11 mouse cellular contexts compared by ENCODE assay signal in genomic region chr17:44677782-44678181, GRCm38 (mm10).
DNase-seq lines count a peak whose midpoint lies in the region; ATAC-seq and TF ChIP-seq lines count a peak whose summit lies in the region.
"Had no signal": no experiment of that assay in that cellular context is flagged by ENCODE, and none has a peak within 500 bp of the region (broad histone marks: within the 10 kb centered on the region; RNA-seq: fewer than 3 reads in every experiment).

No protein-coding gene starts in this region.

- peak; percentile 43 for DNase-seq in kidney, postnatal 10 days
- DNase-seq in adipocyte (ENCODE audit: low spot score) = peak; percentile 12
- peak; percentile 17 for DNase-seq in embryonic facial prominence, embryonic 10.5 days (ENCODE audit: low spot score)
- peak; percentile 25 for DNase-seq in heart, postnatal 4 days
- no peak for DNase-seq in liver, postnatal 0 days
- DNase-seq: layer of hippocampus, adult 9-11 months had no signal

- WGBS in kidney, embryonic 16.5 days = 63% methylated on average over 7 of the region's 7 CpGs
- WGBS in embryonic facial prominence, embryonic 10.5 days = 75% methylated on average over 7 of the region's 7 CpGs
- WGBS in liver, postnatal 0 days (ENCODE audit: insufficient replicate concordance) = 63% methylated on average over 7 of the region's 7 CpGs
- 68% methylated on average over 7 of the region's 7 CpGs for WGBS in forebrain, embryonic 12.5 days

- no peak for TF ChIP-seq EP300 in liver, postnatal 0 days (IDR thresholded peaks at IDR 0.05; ENCODE audit: low read depth)

- peaks cover 7% of the 10 kb centered on the region; the same call in 1 of the 2 replicates for H3K9me3 ChIP-seq in kidney, embryonic 16.5 days (ENCODE audit: low read length)
- peaks cover 9% of the 10 kb centered on the region; the same call in 1 of the 2 replicates for H3K9me3 ChIP-seq in embryonic facial prominence, embryonic 10.5 days
- H3K9me3 ChIP-seq in liver, postnatal 0 days (ENCODE audit: low read length) = no peaks in the 10 kb centered on the region; the same call in 1 of the 2 replicates
- H3K9me3 ChIP-seq in forebrain, embryonic 12.5 days = peaks cover 6% of the 10 kb centered on the region; the same call in 1 of the 2 replicates
- H3K9me3 ChIP-seq: stomach, embryonic 15.5 days had no signal

- H3K4me2 ChIP-seq in kidney, embryonic 16.5 days (replicated peaks; ENCODE audit: low read depth, low read length) = no peak overlapping the region
- H3K4me2 ChIP-seq in liver, postnatal 0 days (ENCODE audit: low read depth, low read length) = no peak overlapping the region
- H3K4me2 ChIP-seq in forebrain, embryonic 12.5 days = no peak overlapping the region
- H3K4me2 ChIP-seq: neural tube, embryonic 13.5 days; stomach, embryonic 15.5 days had no signal

- no peaks in the 10 kb centered on the region for H3K27me3 ChIP-seq in kidney, embryonic 16.5 days (ENCODE audit: insufficient read depth, low read length)
- no peaks in the 10 kb centered on the region for H3K27me3 ChIP-seq in embryonic facial prominence, embryonic 10.5 days (replicated peaks; ENCODE audit: low read depth, poor library complexity, severe bottlenecking)
- H3K27me3 ChIP-seq in liver, postnatal 0 days (ENCODE audit: insufficient read depth, low read length) = no peaks in the 10 kb centered on the region
- H3K27me3 ChIP-seq in forebrain, embryonic 12.5 days = 0 out of 2 replicates have a peak, but pooled peaks cover 4% of the 10 kb centered on the region
- H3K27me3 ChIP-seq: neural tube, embryonic 13.5 days; Patski; stomach, embryonic 15.5 days had no signal

- H3K9ac ChIP-seq in kidney, embryonic 16.5 days (replicated peaks; ENCODE audit: low read length) = no peak overlapping the region
- no peak overlapping the region for H3K9ac ChIP-seq in liver, postnatal 0 days (replicated peaks)
- no peak overlapping the region for H3K9ac ChIP-seq in forebrain, embryonic 12.5 days
- H3K9ac ChIP-seq: neural tube, embryonic 13.5 days; stomach, embryonic 15.5 days had no signal

- no peaks in the 10 kb centered on the region for H3K4me1 ChIP-seq in kidney, embryonic 16.5 days (ENCODE audit: insufficient read depth, low read length)
- 0 out of 2 replicates have a peak, but pooled peaks cover 7% of the 10 kb centered on the region for H3K4me1 ChIP-seq in embryonic facial prominence, embryonic 10.5 days
- peaks cover 4% of the 10 kb centered on the region; the same call in 1 of the 2 replicates for H3K4me1 ChIP-seq in liver, postnatal 0 days (ENCODE audit: insufficient read depth)
- no peaks in the 10 kb centered on the region for H3K4me1 ChIP-seq in forebrain, embryonic 12.5 days
- H3K4me1 ChIP-seq: neural tube, embryonic 13.5 days; stomach, embryonic 15.5 days had no signal

- no peaks in the 10 kb centered on the region for H3K36me3 ChIP-seq in kidney, embryonic 16.5 days (ENCODE audit: insufficient read depth, low read length)
- H3K36me3 ChIP-seq in embryonic facial prominence, embryonic 10.5 days (replicated peaks) = peaks cover 5% of the 10 kb centered on the region; the same call in 1 of the 2 replicates
- no peaks in the 10 kb centered on the region for H3K36me3 ChIP-seq in liver, postnatal 0 days (replicated peaks; ENCODE audit: insufficient read depth, low read length)
- H3K36me3 ChIP-seq in forebrain, embryonic 12.5 days (replicated peaks) = no peaks in the 10 kb centered on the region
- H3K36me3 ChIP-seq: neural tube, embryonic 13.5 days; stomach, embryonic 15.5 days had no signal

- H3K4me3 ChIP-seq in kidney, embryonic 16.5 days (ENCODE audit: low read length) = no peak overlapping the region
- no peak overlapping the region for H3K4me3 ChIP-seq in embryonic facial prominence, embryonic 10.5 days
- H3K4me3 ChIP-seq in liver, postnatal 0 days (ENCODE audit: low read depth, low read length) = no peak overlapping the region
- no peak overlapping the region for H3K4me3 ChIP-seq in forebrain, embryonic 12.5 days (replicated peaks)
- H3K4me3 ChIP-seq: neural tube, embryonic 13.5 days; stomach, embryonic 15.5 days had no signal

- no peak overlapping the region for H3K27ac ChIP-seq in kidney, embryonic 16.5 days (ENCODE audit: low read length)
- H3K27ac ChIP-seq in embryonic facial prominence, embryonic 10.5 days (replicated peaks) = no peak overlapping the region
- H3K27ac ChIP-seq in liver, postnatal 0 days (ENCODE audit: low read depth) = no peak overlapping the region
- H3K27ac ChIP-seq in forebrain, embryonic 12.5 days = no peak overlapping the region
- H3K27ac ChIP-seq: neural tube, embryonic 13.5 days; stomach, embryonic 15.5 days had no signal

- no peak for TF ChIP-seq CTCF in liver, postnatal 0 days (IDR thresholded peaks at IDR 0.05; ENCODE audit: low read depth)

- ATAC-seq in kidney, embryonic 16.5 days (ENCODE audit: low FRiP score, low TSS enrichment) = no peak
- no peak for ATAC-seq in liver, postnatal 0 days
- ATAC-seq in forebrain, embryonic 12.5 days (ENCODE audit: low FRiP score) = no peak
- ATAC-seq: Patski had no signal
